Mouse (Mus musculus) ES-E14 (cell line): ENCODE data around the gene Sh3glb1.

Experiments used
- CHD2 ChIP-seq: IDR thresholded peaks from 2 replicates; pipeline ENCODE4 v1.6.1; 2014; ENCODE audit warnings: mild to moderate bottlenecking, low read depth, low read length, inconsistent platforms
- HCFC1 ChIP-seq: IDR thresholded peaks from 2 replicates; pipeline ENCODE4 v1.6.1; 2012; ENCODE audit warnings: low read length, inconsistent platforms, borderline replicate concordance; ENCODE audit not compliant: insufficient read depth
- MAFK ChIP-seq: IDR thresholded peaks from 2 replicates; pipeline ENCODE4 v1.6.1; 2014; ENCODE audit warnings: mild to moderate bottlenecking, low read depth, low read length, inconsistent platforms; ENCODE audit not compliant: insufficient read depth
- ZC3H11A ChIP-seq: IDR thresholded peaks from 2 replicates; pipeline ENCODE4 v1.6.1; 2012; ENCODE audit warnings: low read depth, mild to moderate bottlenecking, inconsistent platforms, low read length, borderline replicate concordance
- ZNF384 ChIP-seq: IDR thresholded peaks from 2 replicates; pipeline ENCODE4 v1.6.1; 2012; ENCODE audit warnings: low read depth, low read length, inconsistent platforms

DNA sequence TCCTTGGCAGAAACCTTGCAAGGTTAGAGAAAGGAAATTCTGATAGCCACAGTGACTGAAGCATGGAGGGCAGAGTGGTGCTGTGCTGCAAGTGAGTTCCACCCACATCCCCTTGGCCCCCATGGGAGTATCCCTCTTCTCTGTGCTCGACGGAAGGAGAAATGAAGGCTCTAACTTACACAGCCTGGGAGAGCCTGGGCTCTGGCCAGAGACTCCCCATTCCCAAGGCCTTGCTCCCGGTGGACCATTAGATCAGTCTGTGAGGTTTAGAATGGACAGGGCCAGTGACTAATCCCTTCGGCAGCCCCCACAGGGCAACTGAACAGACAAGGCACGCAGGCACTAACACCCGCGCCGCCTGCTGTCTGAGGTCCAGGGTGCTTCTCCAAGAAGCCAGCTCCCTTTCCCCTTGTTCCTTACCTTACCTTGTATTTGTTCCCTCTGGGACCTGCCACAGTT lies 40.4 kb downstream of the Sh3glb1 start:
- TF ChIP-seq ZC3H11A (no peak), MAFK (no peak), HCFC1 (no peak), ZNF384 (no peak), CHD2 (no peak)
